In genomic region chr8:60624722-60625121, GRCm38 (mm10) we compare ENCODE assay signal across 19 mouse cellular contexts.
"Had no signal": no experiment of that assay in that cellular context is flagged by ENCODE, and none has a peak within 500 bp of the region (broad histone marks: within the 10 kb centered on the region; RNA-seq: fewer than 3 reads in every experiment).

No protein-coding gene starts in this region.

- H3K4me1 ChIP-seq: liver, embryonic 15.5 days; midbrain, embryonic 10.5 days; midbrain, embryonic 12.5 days; neural tube, embryonic 13.5 days; neural tube, embryonic 15.5 days; stomach, embryonic 15.5 days had no signal

- H3K4me3 ChIP-seq: liver, embryonic 15.5 days; midbrain, embryonic 10.5 days; midbrain, embryonic 12.5 days; myocyte; neural tube, embryonic 13.5 days; neural tube, embryonic 15.5 days; stomach, embryonic 15.5 days had no signal

- ATAC-seq: liver, postnatal 0 days; midbrain, embryonic 16.5 days had no signal

- H3K27ac ChIP-seq: liver, embryonic 15.5 days; midbrain, embryonic 10.5 days; midbrain, embryonic 12.5 days; neural tube, embryonic 13.5 days; neural tube, embryonic 15.5 days; stomach, embryonic 15.5 days; stomach, postnatal 0 days had no signal

- H3K4me2 ChIP-seq: liver, embryonic 15.5 days; lung, embryonic 14.5 days; midbrain, embryonic 12.5 days; neural tube, embryonic 13.5 days; neural tube, embryonic 15.5 days; stomach, embryonic 15.5 days had no signal

- H3K9ac ChIP-seq: liver, embryonic 15.5 days; liver, postnatal 0 days; lung, embryonic 14.5 days; midbrain, embryonic 12.5 days; neural tube, embryonic 13.5 days; neural tube, embryonic 15.5 days; stomach, embryonic 15.5 days had no signal

- H3K36me3 ChIP-seq: liver, embryonic 15.5 days; midbrain, embryonic 10.5 days; midbrain, embryonic 12.5 days; neural tube, embryonic 13.5 days; neural tube, embryonic 15.5 days; stomach, embryonic 15.5 days had no signal

- DNase-seq: liver, postnatal 0 days; lung, embryonic 14.5 days; lung, postnatal 10 days; lung, postnatal 4 days; midbrain, embryonic 14.5 days; retina, postnatal 1 day; right cerebral cortex, adult 18-20 months; thymus, adult 2 months; thymus, postnatal 14 days; thymus, postnatal 36 days had no signal

- H3K9me3 ChIP-seq: liver, embryonic 15.5 days; midbrain, embryonic 10.5 days; midbrain, embryonic 12.5 days; neural tube, embryonic 13.5 days; neural tube, embryonic 15.5 days; stomach, embryonic 15.5 days had no signal
